Mouse (Mus musculus): ENCODE measurements around the gene Fam205a1.

GRCm38 (mm10) chr4:42872746-42873435 lies 19.2 kb upstream of the Fam205a1 start:
- no peak for TF ChIP-seq CTCF (IDR thresholded peaks at IDR 0.05; ENCODE audit: borderline replicate concordance, insufficient read depth, low read depth, low read length)
- TF ChIP-seq POLR2A (IDR thresholded peaks at IDR 0.05; ENCODE audit: borderline replicate concordance, insufficient read depth, low read length), result no peak
